Mouse (Mus musculus) liver, embryonic 14.5 days (tissue): Measurements from ENCODE around the gene Iqcf1.

Source experiments
- CTCF ChIP-seq: IDR thresholded peaks from 2 replicates; pipeline ENCODE4 v1.5.1; 2016; ENCODE audit warnings: antibody characterized with exemption, low read depth, control low read depth
- EP300 ChIP-seq: IDR thresholded peaks from 2 replicates; pipeline ENCODE4 v1.6.1; 2016; ENCODE audit warnings: antibody characterized with exemption, low read depth

DNA sequence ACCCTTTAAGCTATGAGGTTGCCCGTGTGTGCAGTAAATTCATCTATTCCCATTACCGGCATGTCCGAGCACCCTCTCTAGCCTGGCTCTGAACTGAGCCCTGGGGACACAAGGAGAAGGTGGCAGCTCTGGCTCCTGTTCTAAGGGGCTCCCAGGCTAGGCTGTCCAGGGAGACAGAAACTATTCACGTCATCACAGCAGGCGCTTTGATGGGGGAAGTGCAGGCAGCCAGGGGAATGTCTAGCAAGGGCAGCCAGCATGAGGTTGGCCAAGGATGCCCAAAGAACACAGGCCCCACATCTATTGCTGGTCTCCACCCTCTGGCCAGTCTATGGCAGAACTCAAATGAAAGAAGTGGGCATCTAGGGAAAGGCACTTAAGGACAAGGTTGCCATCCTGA, 41.8 kb upstream of the Iqcf1 start:
- no peak for TF ChIP-seq CTCF
- TF ChIP-seq EP300, result no peak
